Mouse (Mus musculus) E14TG2a.4 (cell line): ENCODE measurements around the gene Itgam.

Experiments used
- CTCF ChIP-seq: conservative IDR thresholded peaks from 2 replicates; pipeline ENCODE4 v1.5.1; 2014; ENCODE audit warnings: low read length
- NANOG ChIP-seq: IDR thresholded peaks from 2 replicates; pipeline ENCODE4 v1.6.1; 2014; ENCODE audit warnings: borderline replicate concordance, low read length, mixed read lengths
- POU5F1 ChIP-seq: IDR thresholded peaks from 2 replicates; pipeline ENCODE4 v1.6.1; 2014; ENCODE audit warnings: low read length, borderline replicate concordance

GRCm38 (mm10) chr7:128023565-128023964 is 38.9 kb upstream of the Itgam start:
- no peak for TF ChIP-seq CTCF
- no peak for TF ChIP-seq POU5F1
- no peak for TF ChIP-seq NANOG
